Mouse (Mus musculus): ENCODE measurements around the gene Yars2.
"Not testable (repeated sequence)": the region's sequence is repeated elsewhere in the genome, so short reads cannot be mapped to it uniquely, and the experiment has no call there.

The Yars2 gene

DNA sequence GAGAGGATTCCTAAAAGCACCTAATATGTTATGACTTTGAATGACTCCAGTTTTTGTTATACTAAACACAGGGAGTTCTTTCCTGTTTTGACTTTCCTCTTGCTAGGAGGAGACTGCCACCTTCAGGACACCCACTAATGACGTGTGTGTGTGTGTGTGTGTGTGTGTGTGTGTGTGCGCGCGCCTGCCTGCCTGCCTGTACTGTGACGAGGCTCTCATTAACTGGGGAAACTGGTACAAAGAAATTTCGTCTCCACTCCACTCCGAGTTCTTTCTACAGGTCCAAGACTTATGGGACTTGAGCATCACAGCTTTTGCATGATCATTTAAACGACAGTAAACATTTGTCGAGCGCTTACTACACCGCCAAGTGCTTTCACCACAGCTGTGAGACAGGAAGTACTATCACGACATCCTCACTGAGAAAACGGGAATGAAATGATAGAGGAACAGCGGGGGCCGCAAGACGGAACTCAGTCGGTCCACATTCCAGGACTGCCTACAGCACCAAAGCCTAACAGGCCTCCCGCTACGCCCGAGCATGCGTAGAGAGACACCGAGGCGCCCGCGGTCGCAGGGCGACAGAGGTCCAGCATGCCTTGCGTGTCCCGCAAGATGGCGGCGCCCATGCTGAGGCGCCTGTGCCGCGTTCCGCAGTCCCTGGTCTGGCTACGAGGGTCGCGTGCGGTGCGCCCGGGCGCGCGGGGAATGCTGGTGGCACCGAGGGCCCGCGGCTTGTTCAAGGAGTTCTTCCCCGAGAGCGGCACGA is at the start of gene Yars2:
Gene Yars2 (plus strand): TSS at position 597 of the 769 bp plus-strand sequence.
- peak; percentile 94 to 95 for DNase-seq (ENCODE audit: low spot score in 2 of 2)

DNA sequence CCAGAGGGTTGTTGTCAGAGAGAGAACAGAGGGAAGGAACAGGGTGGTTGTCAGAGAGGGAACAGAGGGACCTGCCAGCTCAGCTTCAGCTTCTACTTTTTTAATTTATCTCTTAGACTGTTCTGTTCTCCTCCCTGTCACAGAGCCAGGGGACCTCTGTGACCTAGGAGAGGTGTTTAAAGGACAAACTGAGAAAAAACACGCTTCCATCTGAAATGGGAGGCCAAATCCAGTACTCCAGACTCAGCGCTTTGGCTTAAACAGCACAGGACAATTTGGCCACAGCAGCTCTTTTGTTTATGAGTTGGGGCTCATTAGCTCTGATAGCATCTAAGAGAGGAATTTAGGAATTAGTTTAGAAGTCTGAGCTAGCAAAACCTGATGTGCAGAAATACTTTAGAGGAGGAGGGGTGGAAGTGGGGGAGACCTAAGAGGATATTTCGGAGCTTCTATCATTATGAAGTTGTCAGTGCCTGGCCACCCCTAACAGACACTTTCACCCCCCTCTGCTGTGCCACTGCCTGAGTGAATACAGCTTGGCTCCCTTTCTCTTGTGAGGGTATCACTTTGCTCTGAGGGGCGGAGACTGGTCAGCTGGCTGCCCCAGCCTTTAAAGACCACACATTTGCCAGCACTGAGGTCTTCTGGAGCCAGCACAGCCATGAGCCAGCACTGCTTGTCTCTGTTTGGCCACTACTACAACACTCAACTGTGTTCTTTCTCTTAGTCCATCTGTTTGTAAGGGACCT is 49.3 kb upstream of the Yars2 start:
- no peak for DNase-seq (ENCODE audit: low spot score in 2 of 2)

GRCm38 (mm10) chr16:16255217-16255616 is 47.5 kb upstream of the Yars2 start:
- no peak for DNase-seq (ENCODE audit: low spot score in 2 of 2)

DNA sequence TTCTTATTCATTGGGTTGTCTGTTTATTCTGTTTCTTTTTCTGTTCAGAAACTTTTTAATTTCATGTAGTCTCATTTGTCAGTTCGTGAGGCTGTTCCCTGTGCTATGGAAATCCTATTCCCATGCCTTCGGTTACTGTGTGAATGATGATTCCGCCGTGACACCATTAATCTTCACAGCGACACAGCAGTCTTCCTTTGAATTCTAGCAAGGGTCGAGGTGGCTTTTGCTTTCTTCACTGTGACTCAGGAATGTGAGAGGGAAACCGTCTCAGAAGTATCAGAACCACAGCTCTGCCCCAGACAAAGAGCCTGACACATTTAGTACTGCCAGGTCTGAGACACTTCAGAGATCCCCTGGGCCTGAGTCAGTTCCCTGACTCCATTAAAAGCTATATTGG is 46.9 kb upstream of the Yars2 start:
- no peak for DNase-seq (ENCODE audit: low spot score in 2 of 2)

GRCm38 (mm10) chr16:16256672-16257071 is 46.1 kb upstream of the Yars2 start:
- no peak for DNase-seq (ENCODE audit: low spot score in 2 of 2)

DNA sequence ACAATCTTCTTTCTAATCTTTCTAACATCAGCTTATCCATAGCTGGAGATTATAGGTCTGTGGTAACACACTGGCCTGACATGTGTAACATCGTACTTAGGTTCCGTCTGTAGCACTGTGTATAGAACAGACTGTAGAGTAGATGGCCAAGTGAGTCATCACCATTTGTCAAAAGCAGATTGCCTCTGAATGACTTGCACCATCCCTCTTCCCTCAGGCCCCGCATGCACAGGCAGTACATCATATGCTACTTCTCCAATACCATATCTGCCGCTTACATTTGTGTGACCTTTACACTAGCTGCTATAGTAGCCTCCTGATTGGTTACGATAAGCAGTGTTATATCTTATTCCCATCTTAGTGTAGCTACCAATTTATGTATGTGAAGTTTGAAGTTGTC is 41.9 kb upstream of the Yars2 start:
- DNase-seq (ENCODE audit: low spot score in 2 of 2): no peak

GRCm38 (mm10) chr16:16261481-16261880 is 41.3 kb upstream of the Yars2 start:
- no peak for DNase-seq (ENCODE audit: low spot score in 2 of 2)

DNA sequence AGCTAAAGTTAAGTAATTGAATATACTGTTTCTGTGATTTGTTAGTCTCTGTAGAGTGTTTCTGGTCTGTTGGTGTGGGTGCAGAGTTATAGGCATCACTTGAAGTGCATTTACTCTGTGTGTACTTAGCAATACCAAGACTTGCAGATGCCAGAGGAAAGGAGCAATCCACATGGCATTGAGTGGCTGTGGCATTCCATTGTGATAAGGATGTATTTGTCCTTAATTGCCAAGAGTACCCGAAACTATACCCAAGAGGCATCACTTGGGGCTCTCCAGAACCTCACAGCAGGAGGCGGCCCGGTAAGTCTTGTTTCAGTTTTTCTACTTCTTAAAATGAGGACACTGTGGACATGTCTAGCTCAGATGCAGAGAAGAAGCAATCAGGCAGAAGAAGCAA is 40.3 kb upstream of the Yars2 start:
- DNase-seq (ENCODE audit: low spot score in 2 of 2): no peak

DNA sequence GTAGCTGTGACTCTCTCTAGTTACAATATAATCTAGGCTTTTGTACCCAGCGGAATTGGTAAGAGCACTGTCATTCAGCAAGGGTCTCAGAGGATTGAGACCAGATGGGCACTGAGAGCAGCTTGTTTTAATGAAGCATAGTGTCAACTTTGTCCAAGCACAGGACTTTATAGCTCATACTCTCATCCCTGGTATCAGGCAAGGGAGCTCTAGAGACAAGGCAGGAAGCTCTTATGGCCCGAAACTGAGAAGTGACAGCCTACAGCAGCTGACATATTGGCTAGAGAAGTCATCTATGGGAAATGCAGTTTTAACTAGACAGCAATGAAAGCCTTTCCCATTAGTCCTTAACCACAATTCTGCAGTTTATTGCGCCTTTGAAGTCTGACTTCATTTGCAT is 29.8 kb upstream of the Yars2 start:
- DNase-seq (ENCODE audit: low spot score in 2 of 2): no peak

GRCm38 (mm10) chr16:16273752-16274151 is 29.0 kb upstream of the Yars2 start:
- DNase-seq (ENCODE audit: low spot score in 2 of 2): no peak

- peak; percentile 21 to 24 for DNase-seq (ENCODE audit: low spot score in 2 of 2)
These were observed 518 bp downstream of the Yars2 start for GRCm38 (mm10) chr16:16303138-16303827.

DNA sequence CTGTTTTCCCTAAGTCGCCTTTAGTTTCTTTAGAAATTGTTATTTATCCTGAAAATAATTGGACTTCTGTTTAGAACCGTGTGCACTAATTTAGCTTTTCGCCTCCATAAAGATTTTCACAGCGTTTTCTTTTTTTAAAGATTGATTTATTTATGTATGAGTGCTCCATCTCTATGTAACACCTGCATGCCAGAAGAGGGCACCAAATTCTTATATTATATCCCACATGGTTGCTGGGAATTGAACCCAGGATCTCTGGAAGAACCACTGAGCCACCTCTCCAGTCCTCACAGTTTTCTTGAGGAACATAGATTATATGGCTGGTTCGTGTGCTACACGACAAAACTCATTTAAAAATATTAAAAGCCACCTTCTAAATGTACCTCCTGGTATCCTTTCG is 1.1 kb downstream of the Yars2 start:
- DNase-seq (ENCODE audit: low spot score in 2 of 2): no peak

- no peak for DNase-seq (ENCODE audit: low spot score in 2 of 2)
These were observed 8.6 kb downstream of the Yars2 start for GRCm38 (mm10) chr16:16311319-16311718.

- no peak for DNase-seq (ENCODE audit: low spot score in 2 of 2)
These were observed 23.1 kb downstream of the Yars2 start for GRCm38 (mm10) chr16:16325775-16326336.

GRCm38 (mm10) chr16:16346420-16346819 is 43.7 kb downstream of the Yars2 start:
- DNase-seq (ENCODE audit: low spot score in 2 of 2): no peak

GRCm38 (mm10) chr16:16357908-16358307 is 55.1 kb downstream of the Yars2 start:
- DNase-seq (ENCODE audit: low spot score in 2 of 2): no peak

DNA sequence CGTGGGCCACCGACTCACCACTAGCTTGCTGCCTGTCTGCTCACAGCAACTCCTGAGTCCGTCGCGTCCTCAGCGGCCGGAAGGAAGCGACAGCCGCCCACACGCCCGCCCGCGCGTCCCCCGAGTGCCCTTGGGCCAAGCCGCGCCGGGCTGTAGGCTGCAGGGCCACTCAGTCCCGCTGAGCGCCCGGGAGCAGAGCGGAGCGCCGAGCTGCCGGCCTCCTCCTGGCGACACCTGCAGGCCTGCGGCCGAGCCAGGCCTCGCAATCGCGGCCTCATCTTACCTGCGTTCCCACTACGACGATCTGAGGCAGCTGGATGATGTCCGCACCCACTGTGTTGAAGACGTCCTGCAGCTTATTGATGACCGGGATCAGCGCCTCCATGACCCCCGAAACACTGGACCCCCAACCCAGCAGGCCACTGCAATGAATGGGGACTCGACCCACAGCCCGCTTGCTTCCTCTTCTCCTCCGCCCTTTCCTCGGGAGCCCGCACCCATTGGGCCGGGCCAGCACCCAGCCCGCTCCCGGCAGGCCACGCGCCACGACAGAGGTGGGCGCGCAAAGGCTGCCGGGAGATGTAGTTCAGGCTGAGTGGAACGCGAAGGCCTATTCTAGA is 55.8 kb downstream of the Yars2 start, which contains the start of gene Dnm1l:
Gene Dnm1l (minus strand): TSS at position 479 of the 620 bp plus-strand sequence.
- DNase-seq (ENCODE audit: low spot score in 2 of 2): peak; percentile 88 to 91

DNA sequence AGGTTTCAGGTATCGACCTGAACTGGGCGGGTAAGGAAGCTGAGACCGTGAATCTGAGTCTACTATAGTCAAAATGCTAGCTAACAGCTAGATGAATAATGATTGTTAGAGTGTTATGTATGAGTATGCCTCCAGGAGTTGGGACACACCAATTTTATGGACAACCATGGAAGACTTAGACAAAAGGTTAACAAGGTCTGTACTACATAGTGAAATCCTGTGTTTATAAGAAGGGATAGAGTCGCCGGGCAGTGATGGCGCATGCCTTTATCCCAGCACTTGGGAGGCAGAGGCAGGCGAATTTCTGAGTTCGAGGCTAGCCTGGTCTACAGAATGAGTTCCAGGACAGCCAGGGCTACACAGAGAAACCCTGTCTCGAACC is 56.3 kb downstream of the Yars2 start:
- not testable (repeated sequence) for DNase-seq (ENCODE audit: low spot score in 2 of 2)
